Mouse (Mus musculus) liver, adult 2 months (tissue): Measurements from ENCODE around the gene Zfp868.
"Not testable (repeated sequence)": the region's sequence is repeated elsewhere in the genome, so short reads cannot be mapped to it uniquely, and the experiment has no call there.

Experiments
- CTCF ChIP-seq: fragments of 200-500 bp; IDR thresholded peaks from 2 replicates; pipeline ENCODE4 v1.5.1; 2011; ENCODE audit warnings: low read depth, low read length, control low read depth
- POLR2A ChIP-seq: fragments of 200-500 bp; IDR thresholded peaks from 2 replicates; pipeline ENCODE4 v1.6.1; 2011; ENCODE audit warnings: low read length, control low read depth; ENCODE audit not compliant: insufficient read depth; ENCODE audit errors: extremely low read depth

- not testable (repeated sequence) for TF ChIP-seq CTCF, POLR2A
Observed at GRCm38 (mm10) chr8:69584201-69584600, 41.1 kb downstream of the Zfp868 start.
